Mouse (Mus musculus): ENCODE results near the gene Timm22. TPM values are rescaled to one million over a fixed set of nuclear protein-coding genes. Genes with fewer than 3 reads are reported as not detected.
A peak's percentile ranks its signal among the peaks of the same experiment; 100 is the strongest.

Gene Timm22
- polyA plus RNA-seq, 1 experiment from 2014 or later: 120 TPM

- Histone ChIP-seq H3K4me3 (no peak overlapping the region), H3K27ac (no peak overlapping the region; the same call in 1 of the 2 replicates), H3K9me3 (no peaks in the 10 kb centered on the region), H3K27me3 (replicated peaks) (no peaks in the 10 kb centered on the region), H3K36me3 (no peaks in the 10 kb centered on the region), H3K4me2 (replicated peaks) (no peak overlapping the region), H3K4me1 (peaks cover 52% of the 10 kb centered on the region), H3K9ac (no peak overlapping the region)
- 56% methylated on average over 17 of the region's 17 CpGs for WGBS
- no peak for ATAC-seq (ENCODE audit: low FRiP score, low read depth)
These were observed 32.1 kb upstream of the Timm22 start for GRCm38 (mm10) chr11:76374491-76375185.

GRCm38 (mm10) chr11:76376425-76376824, 30.3 kb upstream of the Timm22 start:
- Histone ChIP-seq H3K9me3 (no peaks in the 10 kb centered on the region), H3K9ac (no peak overlapping the region), H3K27ac (no peak overlapping the region), H3K27me3 (replicated peaks) (no peaks in the 10 kb centered on the region), H3K4me2 (replicated peaks) (no peak overlapping the region), H3K36me3 (no peaks in the 10 kb centered on the region), H3K4me3 (no peak overlapping the region), H3K4me1 (peaks cover 54% of the 10 kb centered on the region)
- ATAC-seq (ENCODE audit: low FRiP score, low read depth): no peak
- WGBS: 92% methylated on average over 3 of the region's 3 CpGs

DNA sequence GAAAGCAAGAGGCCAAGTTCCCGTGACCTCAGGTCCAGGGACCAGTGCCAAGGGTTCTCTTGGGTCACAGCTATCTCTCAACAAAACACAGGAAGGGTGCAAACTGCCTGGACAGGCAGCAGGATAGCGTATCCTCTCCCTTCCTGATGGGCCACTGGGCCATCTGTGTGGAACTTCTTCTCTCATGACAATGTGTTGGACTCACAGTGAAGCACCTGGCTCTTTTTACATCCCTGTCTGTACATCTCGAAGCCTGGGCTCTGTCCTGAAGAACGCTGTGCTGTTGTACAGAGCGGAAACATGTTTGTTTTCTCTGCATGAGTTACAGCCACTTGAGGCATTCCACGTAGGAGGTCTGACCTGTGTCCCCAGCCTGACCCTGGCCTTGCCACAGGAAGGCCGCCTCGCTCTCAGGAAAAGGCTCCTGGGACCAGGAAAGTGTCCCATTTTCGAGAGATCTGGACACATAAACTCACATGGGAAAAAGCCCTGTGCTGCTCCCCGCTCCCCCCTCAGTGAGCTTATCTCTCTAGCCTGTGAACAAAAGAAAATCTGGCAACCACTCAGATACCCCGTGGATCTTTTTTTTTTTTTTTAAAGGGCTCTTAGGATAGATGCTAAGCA, 26.7 kb upstream of the Timm22 start:
- Histone ChIP-seq H3K4me2 (replicated peaks) (no peak overlapping the region), H3K4me3 (no peak overlapping the region), H3K9ac (no peak overlapping the region), H3K4me1 (peaks cover 51% of the 10 kb centered on the region), H3K27ac (peak overlapping the region; percentile 42; the same call in 1 of the 2 replicates), H3K9me3 (no peaks in the 10 kb centered on the region), H3K27me3 (replicated peaks) (no peaks in the 10 kb centered on the region), H3K36me3 (no peaks in the 10 kb centered on the region)
- 20% methylated on average over 11 of the region's 11 CpGs for WGBS
- ATAC-seq (ENCODE audit: low FRiP score, low read depth): no peak

- H3K4me3 ChIP-seq: no peak overlapping the region
- H3K4me2 ChIP-seq (replicated peaks): no peak overlapping the region
- ATAC-seq (ENCODE audit: low FRiP score, low read depth): no peak
- no peaks in the 10 kb centered on the region for H3K9me3 ChIP-seq
- WGBS: 86% methylated on average over 15 of the region's 15 CpGs
- H3K4me1 ChIP-seq: peaks cover 51% of the 10 kb centered on the region
- H3K9ac ChIP-seq: no peak overlapping the region
- H3K27ac ChIP-seq: no peak overlapping the region
- H3K36me3 ChIP-seq: no peaks in the 10 kb centered on the region
- H3K27me3 ChIP-seq (replicated peaks): no peaks in the 10 kb centered on the region
These were observed 25.4 kb upstream of the Timm22 start for GRCm38 (mm10) chr11:76381201-76381885.

GRCm38 (mm10) chr11:76382711-76383324, 23.9 kb upstream of the Timm22 start:
- Histone ChIP-seq H3K9ac (no peak overlapping the region), H3K36me3 (no peaks in the 10 kb centered on the region), H3K9me3 (no peaks in the 10 kb centered on the region), H3K4me1 (peaks cover 42% of the 10 kb centered on the region), H3K4me3 (no peak overlapping the region), H3K27me3 (replicated peaks) (no peaks in the 10 kb centered on the region), H3K27ac (no peak overlapping the region), H3K4me2 (replicated peaks) (0 out of 2 replicates have a peak overlapping the region, but pooled peaks have one; percentile 12)
- WGBS: 22% methylated on average over 13 of the region's 13 CpGs
- ATAC-seq (ENCODE audit: low FRiP score, low read depth): no peak

GRCm38 (mm10) chr11:76384307-76384706, 22.4 kb upstream of the Timm22 start:
- Histone ChIP-seq H3K4me2 (replicated peaks) (no peak overlapping the region), H3K27ac (no peak overlapping the region), H3K9ac (no peak overlapping the region), H3K4me3 (no peak overlapping the region), H3K4me1 (peaks cover 47% of the 10 kb centered on the region), H3K27me3 (replicated peaks) (no peaks in the 10 kb centered on the region), H3K36me3 (no peaks in the 10 kb centered on the region), H3K9me3 (no peaks in the 10 kb centered on the region)
- ATAC-seq (ENCODE audit: low FRiP score, low read depth): no peak
- 85% methylated on average over 5 of the region's 5 CpGs for WGBS

- Histone ChIP-seq H3K4me2 (replicated peaks) (0 out of 2 replicates have a peak overlapping the region, but pooled peaks have one; percentile 7), H3K27ac (peak overlapping the region; percentile 21; the same call in 1 of the 2 replicates), H3K9ac (no peak overlapping the region), H3K4me1 (peaks cover 46% of the 10 kb centered on the region), H3K9me3 (no peaks in the 10 kb centered on the region), H3K27me3 (replicated peaks) (no peaks in the 10 kb centered on the region), H3K4me3 (no peak overlapping the region), H3K36me3 (no peaks in the 10 kb centered on the region)
- ATAC-seq (ENCODE audit: low FRiP score, low read depth): no peak
- 62% methylated on average over 4 of the region's 4 CpGs for WGBS
These were observed 21.7 kb upstream of the Timm22 start for GRCm38 (mm10) chr11:76385017-76385416.

DNA sequence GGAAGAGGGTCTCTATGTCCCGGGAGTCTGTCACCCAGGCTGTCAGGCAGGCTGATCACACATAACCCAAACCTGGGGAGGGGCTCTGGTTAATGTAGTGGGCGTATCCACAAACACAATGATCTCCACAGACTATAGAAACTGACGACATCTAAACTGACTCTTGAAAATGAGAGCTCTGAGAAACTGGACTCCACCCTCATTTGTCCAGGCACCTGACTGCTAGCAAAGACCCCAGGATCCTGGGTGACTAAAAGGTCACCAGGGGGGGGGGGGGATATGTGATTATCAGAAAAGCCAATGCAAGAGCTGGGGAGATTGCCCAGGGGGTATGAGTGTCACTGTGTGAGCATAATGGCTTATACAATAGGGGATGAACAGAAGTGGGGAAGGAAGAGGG, 21.0 kb upstream of the Timm22 start:
- no peak; the same call in 1 of the 2 replicates for ATAC-seq (ENCODE audit: low FRiP score, low read depth)
- H3K9me3 ChIP-seq: no peaks in the 10 kb centered on the region
- peaks cover 41% of the 10 kb centered on the region for H3K4me1 ChIP-seq
- H3K36me3 ChIP-seq: peaks cover 1% of the 10 kb centered on the region
- H3K4me3 ChIP-seq: no peak overlapping the region
- H3K4me2 ChIP-seq (replicated peaks): peak overlapping the region; percentile 7; the same call in 1 of the 2 replicates
- no peaks in the 10 kb centered on the region for H3K27me3 ChIP-seq (replicated peaks)
- H3K27ac ChIP-seq: peak overlapping the region; percentile 21; the same call in 1 of the 2 replicates
- no peak overlapping the region for H3K9ac ChIP-seq
- 19% methylated on average over 3 of the region's 3 CpGs for WGBS

GRCm38 (mm10) chr11:76387097-76387496, 19.7 kb upstream of the Timm22 start:
- 100% methylated on average over 1 of the region's 1 CpGs for WGBS
- no peak overlapping the region for H3K9ac ChIP-seq
- H3K27ac ChIP-seq: no peak overlapping the region
- no peak for ATAC-seq (ENCODE audit: low FRiP score, low read depth)
- H3K27me3 ChIP-seq (replicated peaks): no peaks in the 10 kb centered on the region
- H3K4me3 ChIP-seq: no peak overlapping the region
- no peaks in the 10 kb centered on the region for H3K9me3 ChIP-seq
- H3K36me3 ChIP-seq: peaks cover 9% of the 10 kb centered on the region
- H3K4me1 ChIP-seq: peaks cover 40% of the 10 kb centered on the region
- no peak overlapping the region for H3K4me2 ChIP-seq (replicated peaks)

DNA sequence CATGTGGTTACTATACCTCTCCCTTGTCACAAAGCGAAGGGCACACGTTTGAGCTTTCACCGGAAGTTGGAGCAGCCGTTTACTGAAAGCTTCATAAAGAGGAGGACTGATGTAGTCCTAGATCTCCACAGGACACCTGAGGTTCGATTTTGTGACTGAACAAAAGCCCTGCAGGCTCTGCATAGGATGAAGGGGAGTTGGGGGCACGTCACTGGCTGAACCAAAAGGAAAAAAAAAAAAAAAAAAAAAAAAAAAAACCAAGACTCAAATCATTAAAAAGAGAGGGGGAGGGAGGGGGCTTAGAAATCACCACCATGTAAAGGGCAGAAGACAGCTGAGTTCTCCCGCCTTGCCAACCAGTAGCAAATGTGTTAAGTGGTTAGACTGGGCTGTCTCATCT, 18.0 kb upstream of the Timm22 start:
- Histone ChIP-seq H3K9ac (no peak overlapping the region), H3K4me2 (replicated peaks) (peak overlapping the region; percentile 31)
- WGBS: 22% methylated on average over 7 of the region's 7 CpGs

GRCm38 (mm10) chr11:76392532-76392931, 14.2 kb upstream of the Timm22 start:
- 88% methylated on average over 7 of the region's 7 CpGs for WGBS
- no peak for ATAC-seq (ENCODE audit: low FRiP score, low read depth)

More for the DNA sequence above, 18.0 kb upstream of the Timm22 start:
- H3K27ac ChIP-seq: no peak overlapping the region
- no peak overlapping the region for H3K4me3 ChIP-seq
- H3K27me3 ChIP-seq (replicated peaks): no peaks in the 10 kb centered on the region
- no peak for ATAC-seq (ENCODE audit: low FRiP score, low read depth)
- H3K9me3 ChIP-seq: no peaks in the 10 kb centered on the region
- H3K36me3 ChIP-seq: peaks cover 12% of the 10 kb centered on the region
- peaks cover 28% of the 10 kb centered on the region for H3K4me1 ChIP-seq

DNA sequence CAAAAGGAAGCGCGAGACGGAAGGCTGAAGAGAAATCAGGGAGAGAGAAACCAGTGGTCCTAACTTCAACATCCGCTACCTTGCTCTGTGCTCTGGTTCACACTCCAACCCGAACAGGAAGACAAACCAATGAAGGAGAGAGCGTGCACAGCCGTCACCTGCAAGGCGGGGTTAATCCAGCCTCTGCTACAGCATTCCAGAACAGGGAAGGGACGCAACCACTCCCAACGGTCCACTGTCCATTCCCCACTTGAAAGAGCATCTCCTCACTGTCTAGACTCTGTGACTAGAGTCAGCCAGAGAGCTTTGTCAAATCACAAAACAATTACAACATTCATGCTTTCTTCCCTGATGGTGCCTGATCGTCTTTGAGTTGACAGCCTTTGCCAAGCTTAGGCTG, 13.8 kb upstream of the Timm22 start:
- no peak for ATAC-seq (ENCODE audit: low FRiP score, low read depth)
- Histone ChIP-seq H3K4me3 (no peak overlapping the region), H3K4me1 (peaks cover 24% of the 10 kb centered on the region), H3K9ac (no peak overlapping the region), H3K27me3 (replicated peaks) (no peaks in the 10 kb centered on the region), H3K4me2 (replicated peaks) (no peak overlapping the region), H3K27ac (no peak overlapping the region), H3K9me3 (no peaks in the 10 kb centered on the region), H3K36me3 (peaks cover 12% of the 10 kb centered on the region)
- WGBS: 94% methylated on average over 11 of the region's 11 CpGs

More at GRCm38 (mm10) chr11:76392532-76392931, 14.2 kb upstream of the Timm22 start:
- Histone ChIP-seq H3K27me3 (replicated peaks) (no peaks in the 10 kb centered on the region), H3K9me3 (no peaks in the 10 kb centered on the region), H3K4me3 (no peak overlapping the region), H3K36me3 (peaks cover 12% of the 10 kb centered on the region), H3K9ac (no peak overlapping the region), H3K4me2 (replicated peaks) (no peak overlapping the region), H3K27ac (no peak overlapping the region), H3K4me1 (peaks cover 24% of the 10 kb centered on the region)

Data from neural tube, embryonic 12.5 days (tissue).